Mouse (Mus musculus) lung, postnatal 0 days (tissue): ENCODE results near the gene Gm2431.

ENCODE experiments used
- CTCF ChIP-seq: IDR thresholded peaks from 2 replicates; pipeline ENCODE4 v1.5.1; 2016; ENCODE audit warnings: antibody characterized with exemption, mild to moderate bottlenecking
- EP300 ChIP-seq: IDR thresholded peaks from 2 replicates; pipeline ENCODE4 v1.6.1; 2016; ENCODE audit warnings: antibody characterized with exemption, mild to moderate bottlenecking, control low read depth

DNA sequence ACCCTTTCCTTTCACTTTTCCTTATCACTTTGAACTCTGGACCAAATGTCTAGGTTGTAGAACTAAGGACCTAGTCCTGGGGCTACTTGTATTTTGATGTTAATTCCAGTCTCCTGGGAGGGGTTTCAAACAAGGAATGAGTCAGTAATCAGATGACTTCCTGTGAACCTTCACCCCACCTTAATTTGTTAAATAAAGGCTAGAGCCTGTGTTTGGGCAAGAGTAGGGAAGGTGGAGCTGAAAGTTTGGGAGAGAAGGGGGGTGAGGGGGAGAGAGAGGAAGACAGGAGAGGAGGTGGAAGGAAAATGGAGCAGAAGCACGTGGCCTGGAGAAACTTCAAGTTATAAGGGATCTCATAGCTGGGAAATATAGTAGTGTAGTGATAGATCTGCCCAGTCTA is 26.6 kb downstream of the Gm2431 start:
- TF ChIP-seq CTCF (no peak), EP300 (no peak)
